Mouse (Mus musculus) heart, postnatal 0 days (tissue): ENCODE measurements around the gene Irak2. TPM values are rescaled to one million over a fixed set of nuclear protein-coding genes. Genes with fewer than 3 reads are reported as not detected.

ENCODE experiments used
- ATAC-seq: fragments of 200-750 bp; cut with Nextera tagmentation; 2 replicates; pipeline ENCODE4 v1.8.0; 2017; ENCODE audit warnings: low read depth, moderate number of reproducible peaks, moderate library complexity; ENCODE audit not compliant: insufficient read depth
- DNase-seq: peaks from one replicate; pipeline ENCODE4 v3.0.0-alpha.2; 2016; ENCODE audit warnings: low spot score
- H3K27ac ChIP-seq: fragments of 300-500 bp; sonication (generic); 2 replicates; pipeline ENCODE4 v1.5.1; 2014; ENCODE audit warnings: low read depth, mild to moderate bottlenecking
- H3K27me3 ChIP-seq: fragments of 300-500 bp; sonication (generic); 2 replicates; pipeline ENCODE4 v1.6.1; 2014; ENCODE audit warnings: low read length, mixed read lengths; ENCODE audit not compliant: control insufficient read depth, insufficient read depth
- H3K36me3 ChIP-seq: fragments of 300-500 bp; sonication (generic); replicated peaks from 2 replicates; pipeline ENCODE4 v1.6.1; 2014; ENCODE audit warnings: low read length, mixed read lengths; ENCODE audit not compliant: control insufficient read depth, insufficient read depth
- H3K4me1 ChIP-seq: fragments of 300-500 bp; sonication (generic); 2 replicates; pipeline ENCODE4 v1.6.1; 2014; ENCODE audit warnings: antibody characterized with exemption; ENCODE audit not compliant: control insufficient read depth, insufficient read depth
- H3K4me2 ChIP-seq: fragments of 300-500 bp; sonication (generic); 2 replicates; pipeline ENCODE4 v1.6.1; 2014; ENCODE audit warnings: low read depth, mild to moderate bottlenecking, low read length, moderate library complexity
- H3K4me3 ChIP-seq: fragments of 300-500 bp; sonication (generic); 2 replicates; pipeline ENCODE4 v1.5.1; 2014; ENCODE audit warnings: low read depth, low read length
- H3K9ac ChIP-seq: fragments of 300-500 bp; sonication (generic); replicated peaks from 2 replicates; pipeline ENCODE4 v1.6.1; 2014; ENCODE audit warnings: low read depth, low read length, mixed read lengths
- H3K9me3 ChIP-seq: fragments of 300-500 bp; sonication (generic); replicated peaks from 2 replicates; pipeline ENCODE4 v1.6.1; 2016; ENCODE audit warnings: low read length; ENCODE audit not compliant: control insufficient read depth
- CTCF ChIP-seq: IDR thresholded peaks from 2 replicates; pipeline ENCODE4 v1.5.1; 2016; ENCODE audit warnings: antibody characterized with exemption, control low read depth, low read depth
- EP300 ChIP-seq: IDR thresholded peaks from 2 replicates; pipeline ENCODE4 v1.6.1; 2016; ENCODE audit warnings: antibody characterized with exemption, low read depth
- WGBS: fragments of 180-500 bp; shearing (Covaris S2); extraction: QIAGEN DNeasy Blood & Tissue Kit; methylation state at CpG from one replicate; pipeline ENCODE4 v1.1.7; 2014; 5-methylcytosine and 5-hydroxymethylcytosine counted together
- polyA plus RNA-seq: library from polyadenylated mRNA; unstranded; fragments of >200 nt; fragmentation: Nextera tagmentation; extraction: Ambion mirVana; gene quantifications from 2 replicates; pipeline ENCODE4 v1.2.1, GENCODE M21; 2015
- total RNA-seq: library from RNA; depleted of rRNA; stranded (reverse); fragments of >200 nt; gene quantifications from 2 replicates; pipeline ENCODE4 v1.2.3, GENCODE M21; 2014; ENCODE audit warnings: low replicate concordance

The Irak2 gene
- total and polyA plus RNA-seq, 2 experiments from 2014 or later: 6.3 to 23.2 TPM

- H3K27ac ChIP-seq: no peak overlapping the region
- no peak for ATAC-seq
- no peak for DNase-seq
- peaks cover 18% of the 10 kb centered on the region; the same call in 1 of the 2 replicates for H3K4me1 ChIP-seq
- no peak overlapping the region for H3K4me3 ChIP-seq
- no peaks in the 10 kb centered on the region for H3K9me3 ChIP-seq
- no peak overlapping the region for H3K4me2 ChIP-seq
- H3K27me3 ChIP-seq: no peaks in the 10 kb centered on the region
- no peak for TF ChIP-seq EP300
- no peak for TF ChIP-seq CTCF
- WGBS: 89% methylated on average over 6 of the region's 6 CpGs
- no peak overlapping the region for H3K9ac ChIP-seq
- 0 out of 2 replicates have a peak, but pooled peaks cover 11% of the 10 kb centered on the region for H3K36me3 ChIP-seq
Observed at GRCm38 (mm10) chr6:113602821-113603220, 35.4 kb upstream of the Irak2 start.

- no peaks in the 10 kb centered on the region for H3K27me3 ChIP-seq
- TF ChIP-seq EP300: no peak
- no peak for TF ChIP-seq CTCF
- 0 out of 2 replicates have a peak, but pooled peaks cover 11% of the 10 kb centered on the region for H3K36me3 ChIP-seq
- peak overlapping the region; percentile 63 for H3K4me2 ChIP-seq
- H3K4me3 ChIP-seq: peak overlapping the region; percentile 65
- ATAC-seq (no peak), DNase-seq (no peak)
- WGBS: 57% methylated on average over 12 of the region's 12 CpGs
- peak overlapping the region; percentile 74; the same call in 1 of the 2 replicates for H3K9ac ChIP-seq
- no peaks in the 10 kb centered on the region for H3K9me3 ChIP-seq
- H3K4me1 ChIP-seq: peaks cover 18% of the 10 kb centered on the region; the same call in 1 of the 2 replicates
- peak overlapping the region; percentile 82 for H3K27ac ChIP-seq
Observed at GRCm38 (mm10) chr6:113603993-113604392, 34.3 kb upstream of the Irak2 start.

GRCm38 (mm10) chr6:113604432-113605223 is 33.6 kb upstream of the Irak2 start, which contains the start of gene Brk1:
Gene Brk1, plus strand, starts transcription at chr6:113604772.
- Histone ChIP-seq H3K27ac (peak within 1 kb of the TSS; percentile 82), H3K9ac (peak within 1 kb of the TSS; percentile 74), H3K36me3 (0 out of 2 replicates have a peak, but pooled peaks cover 11% of the 10 kb centered on the region), H3K27me3 (no peaks in the 10 kb centered on the region), H3K4me3 (peak within 1 kb of the TSS; percentile 65), H3K9me3 (no peaks in the 10 kb centered on the region), H3K4me1 (peaks cover 18% of the 10 kb centered on the region; the same call in 1 of the 2 replicates), H3K4me2 (peak within 1 kb of the TSS; percentile 63)
- under 1% methylated on average over 63 of the region's 65 CpGs for WGBS
- DNase-seq (peak; percentile 87), ATAC-seq (peak; percentile 95)
- no peak for TF ChIP-seq EP300
- TF ChIP-seq CTCF: peak; percentile 47

GRCm38 (mm10) chr6:113605224-113605545 is 33.1 kb upstream of the Irak2 start:
- H3K4me3 ChIP-seq: peak overlapping the region; percentile 65
- TF ChIP-seq EP300 (no peak), CTCF (no peak)
- no peaks in the 10 kb centered on the region for H3K9me3 ChIP-seq
- peak overlapping the region; percentile 74 for H3K9ac ChIP-seq
- DNase-seq: no peak
- no peak; the same call in 1 of the 2 replicates for ATAC-seq
- WGBS: 4% methylated on average over 10 of the region's 10 CpGs
- H3K4me2 ChIP-seq: peak overlapping the region; percentile 63
- H3K36me3 ChIP-seq: peaks cover 11% of the 10 kb centered on the region; the same call in 1 of the 2 replicates
- peak overlapping the region; percentile 82 for H3K27ac ChIP-seq
- H3K4me1 ChIP-seq: peaks cover 18% of the 10 kb centered on the region; the same call in 1 of the 2 replicates
- no peaks in the 10 kb centered on the region for H3K27me3 ChIP-seq

- peaks cover 29% of the 10 kb centered on the region for H3K36me3 ChIP-seq
- no peak overlapping the region for H3K27ac ChIP-seq
- TF ChIP-seq EP300 (no peak), CTCF (no peak)
- H3K9me3 ChIP-seq: no peaks in the 10 kb centered on the region
- H3K4me1 ChIP-seq: peaks cover 37% of the 10 kb centered on the region
- H3K4me3 ChIP-seq: no peak overlapping the region
- ATAC-seq (no peak), DNase-seq (no peak)
- H3K9ac ChIP-seq: no peak overlapping the region
- no peak overlapping the region for H3K4me2 ChIP-seq
- H3K27me3 ChIP-seq: no peaks in the 10 kb centered on the region
- WGBS: 81% methylated on average over 6 of the region's 6 CpGs
Observed at GRCm38 (mm10) chr6:113608871-113609270, 29.4 kb upstream of the Irak2 start.
